Mouse (Mus musculus) midbrain, postnatal 0 days (tissue): ENCODE measurements around the gene Lars2. TPM values are rescaled to one million over a fixed set of nuclear protein-coding genes. Genes with fewer than 3 reads are reported as not detected.
A peak's percentile ranks its signal among the peaks of the same experiment; 100 is the strongest.
"Not testable (repeated sequence)": the region's sequence is repeated elsewhere in the genome, so short reads cannot be mapped to it uniquely, and the experiment has no call there.

Experiments
- ATAC-seq: fragments of 200-750 bp; cut with Nextera tagmentation; 2 replicates; pipeline ENCODE4 v1.8.0; 2017; ENCODE audit warnings: moderate number of reproducible peaks, mild to moderate bottlenecking, moderate TSS enrichment, moderate library complexity; ENCODE audit not compliant: low FRiP score
- DNase-seq: peaks from one replicate; pipeline ENCODE4 v3.0.0-alpha.2; 2015; ENCODE audit warnings: low spot score
- H3K27ac ChIP-seq: fragments of 300-500 bp; sonication (generic); 2 replicates; pipeline ENCODE4 v1.5.1; 2014; ENCODE audit warnings: low read depth, mild to moderate bottlenecking, low read length, mixed read lengths
- H3K27me3 ChIP-seq: fragments of 300-500 bp; sonication (generic); 2 replicates; pipeline ENCODE4 v1.6.1; 2014; ENCODE audit warnings: low read length, control low read depth, mixed read lengths; ENCODE audit not compliant: insufficient read depth
- H3K36me3 ChIP-seq: fragments of 300-500 bp; sonication (generic); 2 replicates; pipeline ENCODE4 v1.6.1; 2014; ENCODE audit warnings: low read length, control low read depth, mixed read lengths; ENCODE audit not compliant: insufficient read depth
- H3K4me1 ChIP-seq: fragments of 300-500 bp; sonication (generic); 2 replicates; pipeline ENCODE4 v1.6.1; 2014; ENCODE audit warnings: mild to moderate bottlenecking, control low read depth, antibody characterized with exemption, low read length, mixed read lengths; ENCODE audit not compliant: insufficient read depth
- H3K4me2 ChIP-seq: fragments of 300-500 bp; sonication (generic); 2 replicates; pipeline ENCODE4 v1.6.1; 2014; ENCODE audit warnings: low read depth, mild to moderate bottlenecking, low read length, mixed read lengths; ENCODE audit not compliant: poor library complexity, severe bottlenecking
- H3K4me3 ChIP-seq: fragments of 300-500 bp; sonication (generic); 2 replicates; pipeline ENCODE4 v1.5.1; 2014; ENCODE audit warnings: low read depth, mild to moderate bottlenecking, low read length, moderate library complexity
- H3K9ac ChIP-seq: fragments of 300-500 bp; sonication (generic); replicated peaks from 2 replicates; pipeline ENCODE4 v1.6.1; 2014; ENCODE audit warnings: mild to moderate bottlenecking, low read length, moderate library complexity, mixed read lengths; ENCODE audit not compliant: poor library complexity, severe bottlenecking
- H3K9me3 ChIP-seq: fragments of 300-500 bp; sonication (generic); 2 replicates; pipeline ENCODE4 v1.6.1; 2016; ENCODE audit warnings: low read length, control low read depth
- CTCF ChIP-seq: IDR thresholded peaks from 2 replicates; pipeline ENCODE4 v1.5.1; 2016; ENCODE audit warnings: antibody characterized with exemption, mild to moderate bottlenecking
- WGBS: fragments of 180-500 bp; shearing (Covaris S2); extraction: QIAGEN DNeasy Blood & Tissue Kit; methylation state at CpG from one replicate; pipeline ENCODE4 v1.1.7; 2014; 5-methylcytosine and 5-hydroxymethylcytosine counted together
- polyA plus RNA-seq: library from polyadenylated mRNA; unstranded; fragments of >200 nt; fragmentation: Nextera tagmentation; extraction: Ambion mirVana; gene quantifications from 2 replicates; pipeline ENCODE4 v1.2.1, GENCODE M21; 2015
- total RNA-seq: library from RNA; depleted of rRNA; stranded (reverse); fragments of >200 nt; gene quantifications from 2 replicates; pipeline ENCODE4 v1.2.3, GENCODE M21; 2014

Lars2 gene
- total and polyA plus RNA-seq, 2 experiments from 2014 or later = 11.9 to 930 TPM

DNA sequence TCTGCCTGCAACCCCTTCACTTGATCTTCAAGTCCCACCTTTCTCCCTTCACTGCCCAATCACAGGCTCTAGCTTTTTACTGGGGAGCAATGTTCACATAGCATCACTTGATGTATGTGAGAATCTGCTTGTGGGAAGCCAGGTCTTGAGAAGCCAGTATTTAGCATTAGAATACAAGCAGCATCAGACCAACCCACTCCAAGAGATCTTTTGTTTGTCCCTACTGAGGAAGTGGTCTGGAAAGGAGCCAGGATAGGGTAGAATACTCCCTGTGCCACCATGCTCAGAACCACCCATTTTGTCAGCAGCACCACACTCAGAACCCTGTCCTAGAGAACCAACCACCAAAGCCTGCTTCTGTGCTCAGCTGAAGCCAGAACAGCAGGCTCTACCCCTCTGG lies 64.2 kb downstream of the Lars2 start:
- H3K4me3 ChIP-seq = no peak overlapping the region
- DNase-seq = peak; percentile 6
- no peaks in the 10 kb centered on the region for H3K27me3 ChIP-seq
- no peak overlapping the region for H3K27ac ChIP-seq
- no peak overlapping the region for H3K9ac ChIP-seq
- no peaks in the 10 kb centered on the region for H3K9me3 ChIP-seq
- no peak overlapping the region for H3K4me2 ChIP-seq
- no peak for ATAC-seq
- peaks cover 11% of the 10 kb centered on the region for H3K36me3 ChIP-seq
- TF ChIP-seq CTCF = no peak
- H3K4me1 ChIP-seq = no peaks in the 10 kb centered on the region

- ATAC-seq = no peak
- Histone ChIP-seq H3K4me1 (no peaks in the 10 kb centered on the region), H3K9me3 (no peaks in the 10 kb centered on the region), H3K36me3 (peaks cover 20% of the 10 kb centered on the region), H3K27ac (no peak overlapping the region), H3K4me2 (no peak overlapping the region), H3K4me3 (no peak overlapping the region), H3K9ac (no peak overlapping the region), H3K27me3 (no peaks in the 10 kb centered on the region)
- no peak for DNase-seq
- WGBS = 56% methylated on average over 2 of the region's 2 CpGs
- no peak for TF ChIP-seq CTCF
Measured at GRCm38 (mm10) chr9:123438223-123438622, 71.5 kb downstream of the Lars2 start.

DNA sequence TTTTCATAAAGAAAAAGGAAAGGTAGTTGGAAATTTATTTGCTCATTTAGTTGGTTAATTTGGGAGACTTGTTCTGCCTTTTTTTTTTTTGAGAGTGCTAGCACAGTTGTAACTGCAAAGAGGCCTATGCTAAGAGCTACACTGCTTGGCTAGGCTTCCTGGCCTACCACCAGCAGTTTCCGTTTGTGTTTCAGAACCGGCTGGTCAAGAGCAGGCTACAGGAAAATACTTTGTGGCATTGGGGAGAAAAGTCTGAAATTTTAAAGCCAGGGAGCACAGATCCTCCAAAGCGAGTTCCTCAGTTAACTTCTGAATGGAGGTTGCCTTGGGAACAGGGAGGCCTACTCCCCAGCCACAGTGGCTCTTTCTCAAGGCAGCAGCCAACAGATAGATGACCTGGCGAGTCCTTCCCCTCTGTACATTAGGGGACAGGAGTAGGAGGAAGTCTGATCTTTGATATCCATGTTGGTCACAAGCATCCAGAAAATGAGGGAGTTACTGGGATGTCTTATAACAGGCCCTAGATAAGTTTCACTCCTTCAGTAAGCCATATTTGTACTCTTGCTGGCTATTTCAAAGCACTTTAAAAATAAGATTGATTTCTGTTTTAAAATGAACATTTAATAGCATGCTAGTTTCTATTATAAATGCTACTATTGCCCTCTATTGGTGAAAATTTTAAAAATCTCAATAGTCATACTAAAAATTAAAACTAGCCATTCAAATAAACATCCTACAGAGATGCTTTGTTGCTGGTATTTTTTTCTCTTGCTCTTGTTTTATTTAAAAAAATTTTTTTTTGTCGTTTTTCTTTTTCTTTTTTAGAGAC lies 73.7 kb downstream of the Lars2 start:
- peaks cover 27% of the 10 kb centered on the region for H3K36me3 ChIP-seq
- 36% methylated on average over 5 of the region's 5 CpGs for WGBS
- no peak overlapping the region for H3K4me3 ChIP-seq
- no peak overlapping the region for H3K9ac ChIP-seq
- no peak overlapping the region for H3K27ac ChIP-seq
- ATAC-seq = no peak
- peak; percentile 54 for TF ChIP-seq CTCF
- no peaks in the 10 kb centered on the region for H3K27me3 ChIP-seq
- H3K4me1 ChIP-seq = no peaks in the 10 kb centered on the region
- H3K9me3 ChIP-seq = no peaks in the 10 kb centered on the region
- peak; percentile 38 for DNase-seq
- H3K4me2 ChIP-seq = no peak overlapping the region

GRCm38 (mm10) chr9:123447101-123447500 lies 80.4 kb downstream of the Lars2 start:
- not testable (repeated sequence) for H3K27ac ChIP-seq, H3K9me3 ChIP-seq, H3K4me1 ChIP-seq, H3K36me3 ChIP-seq, H3K9ac ChIP-seq, H3K4me2 ChIP-seq, H3K27me3 ChIP-seq, ATAC-seq, H3K4me3 ChIP-seq
- peak; percentile 10 for DNase-seq
- TF ChIP-seq CTCF = peak; percentile 47
- WGBS = 100% methylated on average over 3 of the region's 3 CpGs

GRCm38 (mm10) chr9:123448594-123448993 lies 81.9 kb downstream of the Lars2 start:
- no peak overlapping the region for H3K4me3 ChIP-seq
- DNase-seq = no peak

GRCm38 (mm10) chr9:123450174-123450573 lies 83.4 kb downstream of the Lars2 start:
- no peak for ATAC-seq
- no peak overlapping the region for H3K4me3 ChIP-seq
- no peaks in the 10 kb centered on the region for H3K27me3 ChIP-seq
- H3K4me2 ChIP-seq = no peak overlapping the region
- peak; percentile 54 for DNase-seq
- 39% methylated on average over 2 of the region's 2 CpGs for WGBS
- H3K4me1 ChIP-seq = no peaks in the 10 kb centered on the region
- H3K9me3 ChIP-seq = no peaks in the 10 kb centered on the region
- H3K9ac ChIP-seq = no peak overlapping the region
- peaks cover 11% of the 10 kb centered on the region for H3K36me3 ChIP-seq
- peak; percentile 83 for TF ChIP-seq CTCF
- no peak overlapping the region for H3K27ac ChIP-seq

More at GRCm38 (mm10) chr9:123448594-123448993, 81.9 kb downstream of the Lars2 start:
- TF ChIP-seq CTCF = no peak
- H3K27ac ChIP-seq = no peak overlapping the region
- no peak for ATAC-seq
- no peak overlapping the region for H3K9ac ChIP-seq
- no peaks in the 10 kb centered on the region for H3K4me1 ChIP-seq
- H3K36me3 ChIP-seq = peaks cover 9% of the 10 kb centered on the region
- H3K4me2 ChIP-seq = no peak overlapping the region
- no peaks in the 10 kb centered on the region for H3K27me3 ChIP-seq
- H3K9me3 ChIP-seq = no peaks in the 10 kb centered on the region
